Mouse (Mus musculus) neural tube, embryonic 15.5 days (tissue): ENCODE measurements at regions not wholly inside any gene's neighbourhood (a gene's known extent, or its start where the extent isn't known, plus 50 kb on each side); places are given as distances from the start of the nearest gene placed in this dataset.

Experiments
- ATAC-seq: fragments of 200-750 bp; cut with Nextera tagmentation; 2 replicates; pipeline ENCODE4 v1.8.0; 2017; ENCODE audit warnings: mild to moderate bottlenecking, moderate TSS enrichment, moderate library complexity; ENCODE audit not compliant: low FRiP score
- H3K27ac ChIP-seq: fragments of 300-500 bp; sonication (generic); replicated peaks from 2 replicates; pipeline ENCODE4 v1.5.1; 2015; ENCODE audit warnings: mild to moderate bottlenecking, inconsistent platforms
- H3K27me3 ChIP-seq: fragments of 300-500 bp; sonication (generic); replicated peaks from 2 replicates; pipeline ENCODE4 v1.6.1; 2015; ENCODE audit warnings: inconsistent platforms
- H3K36me3 ChIP-seq: fragments of 300-500 bp; sonication (generic); 2 replicates; pipeline ENCODE4 v1.6.1; 2015; ENCODE audit warnings: inconsistent platforms
- H3K4me1 ChIP-seq: fragments of 300-500 bp; sonication (generic); 2 replicates; pipeline ENCODE4 v1.6.1; 2015; ENCODE audit warnings: inconsistent platforms
- H3K4me2 ChIP-seq: fragments of 300-500 bp; sonication (generic); 2 replicates; pipeline ENCODE4 v1.6.1; 2015; ENCODE audit warnings: inconsistent platforms, mild to moderate bottlenecking, moderate library complexity
- H3K4me3 ChIP-seq: fragments of 300-500 bp; sonication (generic); replicated peaks from 2 replicates; pipeline ENCODE4 v1.5.1; 2015; ENCODE audit warnings: mild to moderate bottlenecking, inconsistent platforms
- H3K9ac ChIP-seq: fragments of 300-500 bp; sonication (generic); replicated peaks from 2 replicates; pipeline ENCODE4 v1.6.1; 2015; ENCODE audit warnings: mild to moderate bottlenecking, inconsistent platforms
- H3K9me3 ChIP-seq: fragments of 300-500 bp; sonication (generic); replicated peaks from 2 replicates; pipeline ENCODE4 v1.6.1; 2016; ENCODE audit warnings: inconsistent platforms
- WGBS: fragments of 180-500 bp; shearing (Covaris S2); methylation state at CpG from one replicate; pipeline ENCODE4 v1.1.7; 2015; ENCODE audit warnings: mixed read lengths; 5-methylcytosine and 5-hydroxymethylcytosine counted together

DNA sequence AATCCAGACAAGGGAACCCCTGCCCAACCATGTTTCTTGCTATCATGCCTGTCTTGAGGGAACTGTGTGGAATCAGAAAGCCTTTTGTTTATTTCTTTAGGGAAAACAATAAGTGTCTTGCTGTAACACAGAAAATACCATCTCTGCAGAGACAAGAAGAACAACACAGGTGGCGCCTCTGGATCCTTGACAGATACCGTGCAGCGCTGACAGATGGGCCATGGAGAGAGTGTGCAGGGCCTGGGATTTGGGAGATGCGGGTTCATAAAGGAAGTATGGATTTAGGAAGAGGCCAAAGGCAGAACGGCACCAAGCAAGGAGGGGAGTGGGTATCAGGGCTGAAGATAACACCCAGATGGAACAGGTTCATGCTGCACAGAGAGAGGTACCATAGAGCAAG is 209.3 kb downstream of the Drd1 start:
- H3K4me3 ChIP-seq: no peak overlapping the region
- no peak for ATAC-seq

DNA sequence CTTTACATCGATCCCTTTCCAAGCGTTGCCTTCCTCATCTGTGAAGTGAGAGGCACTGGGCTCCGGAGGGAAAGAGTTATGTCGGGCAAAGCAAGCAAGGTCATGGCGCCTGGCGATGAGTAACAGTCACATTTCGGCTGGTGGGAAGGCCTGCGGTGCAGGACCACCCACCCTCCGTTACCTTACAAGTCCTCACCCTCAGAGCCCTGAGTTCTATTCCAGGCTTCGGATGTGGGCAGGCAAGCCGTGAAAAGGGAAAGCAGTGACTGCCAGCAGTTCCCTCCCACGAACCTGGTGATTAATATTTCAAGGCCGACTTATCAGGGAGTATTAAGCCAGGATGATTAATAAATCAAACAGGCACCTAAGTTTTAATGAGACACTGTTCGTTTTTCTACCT is 209.7 kb downstream of the Drd1 start:
- Histone ChIP-seq H3K4me2 (no peak overlapping the region), H3K36me3 (no peaks in the 10 kb centered on the region), H3K27ac (no peak overlapping the region), H3K4me3 (no peak overlapping the region), H3K9me3 (no peaks in the 10 kb centered on the region), H3K9ac (no peak overlapping the region), H3K27me3 (no peaks in the 10 kb centered on the region), H3K4me1 (no peaks in the 10 kb centered on the region)
- no peak for ATAC-seq
- WGBS: 84% methylated on average over 14 of the region's 14 CpGs

More for the DNA sequence above, 209.3 kb downstream of the Drd1 start:
- 90% methylated on average over 5 of the region's 5 CpGs for WGBS
- no peaks in the 10 kb centered on the region for H3K4me1 ChIP-seq
- H3K27ac ChIP-seq: no peak overlapping the region
- H3K9ac ChIP-seq: no peak overlapping the region
- no peaks in the 10 kb centered on the region for H3K9me3 ChIP-seq
- H3K36me3 ChIP-seq: no peaks in the 10 kb centered on the region
- H3K4me2 ChIP-seq: no peak overlapping the region
- no peaks in the 10 kb centered on the region for H3K27me3 ChIP-seq

DNA sequence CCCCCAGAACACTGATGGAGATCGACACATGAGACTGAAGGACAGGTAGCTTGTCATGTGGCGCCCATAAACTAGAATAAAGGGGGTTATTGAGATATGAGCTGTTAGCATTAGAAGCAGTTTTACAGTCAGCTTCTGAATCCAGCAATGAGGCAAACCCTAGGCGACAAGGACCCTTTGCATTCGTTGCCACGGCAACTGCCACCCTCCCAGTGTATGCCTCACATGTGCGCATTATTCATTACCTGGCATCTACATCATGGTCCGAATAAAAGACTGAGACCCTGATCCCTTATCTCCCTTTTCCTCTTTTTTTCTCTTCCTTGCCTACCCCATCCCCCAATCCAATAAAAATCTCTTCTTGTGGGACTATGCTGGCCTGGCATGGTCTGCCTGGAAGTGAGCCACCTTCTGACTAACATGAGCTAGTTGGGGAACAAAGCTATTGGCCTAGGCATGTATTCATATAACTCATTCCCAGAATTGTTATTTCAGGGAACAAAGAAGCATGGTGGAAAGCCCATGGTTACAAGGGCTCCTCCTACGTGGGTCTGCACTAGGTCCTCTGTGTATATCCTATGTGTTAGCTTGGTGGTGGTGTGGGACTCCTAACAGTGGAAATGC is 229.4 kb downstream of the Drd1 start:
- ATAC-seq: no peak
- Histone ChIP-seq H3K27ac (no peak overlapping the region), H3K4me3 (no peak overlapping the region), H3K27me3 (no peaks in the 10 kb centered on the region), H3K9ac (no peak overlapping the region), H3K4me2 (no peak overlapping the region), H3K4me1 (peaks cover 7% of the 10 kb centered on the region), H3K36me3 (no peaks in the 10 kb centered on the region), H3K9me3 (no peaks in the 10 kb centered on the region)
- WGBS: 53% methylated on average over 8 of the region's 8 CpGs

DNA sequence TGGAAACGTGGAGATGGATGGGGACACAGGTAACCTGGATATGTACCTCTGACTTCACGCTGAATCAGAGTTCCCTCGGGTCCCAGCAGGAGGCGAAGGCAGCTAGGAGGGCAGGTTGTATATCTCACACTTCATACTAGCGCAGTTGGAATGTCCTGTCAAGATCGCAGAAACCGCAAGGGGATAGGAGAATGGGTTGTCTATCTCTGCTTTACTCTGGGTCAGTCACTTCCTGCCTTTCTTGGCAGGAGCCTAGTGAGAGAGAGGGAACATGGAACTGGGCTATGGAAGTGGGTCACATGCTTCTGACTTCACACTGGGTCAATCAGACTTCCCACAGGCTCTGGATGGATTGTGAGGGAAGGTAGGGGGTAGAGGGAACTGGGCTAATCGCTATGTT is 233.4 kb downstream of the Drd1 start:
- ATAC-seq: no peak
- no peak overlapping the region for H3K27ac ChIP-seq
- no peak overlapping the region for H3K4me3 ChIP-seq
- H3K4me1 ChIP-seq: peaks cover 7% of the 10 kb centered on the region
- no peaks in the 10 kb centered on the region for H3K36me3 ChIP-seq
- H3K9ac ChIP-seq: no peak overlapping the region
- 86% methylated on average over 8 of the region's 8 CpGs for WGBS
- H3K27me3 ChIP-seq: no peaks in the 10 kb centered on the region
- no peak overlapping the region for H3K4me2 ChIP-seq
- H3K9me3 ChIP-seq: no peaks in the 10 kb centered on the region

DNA sequence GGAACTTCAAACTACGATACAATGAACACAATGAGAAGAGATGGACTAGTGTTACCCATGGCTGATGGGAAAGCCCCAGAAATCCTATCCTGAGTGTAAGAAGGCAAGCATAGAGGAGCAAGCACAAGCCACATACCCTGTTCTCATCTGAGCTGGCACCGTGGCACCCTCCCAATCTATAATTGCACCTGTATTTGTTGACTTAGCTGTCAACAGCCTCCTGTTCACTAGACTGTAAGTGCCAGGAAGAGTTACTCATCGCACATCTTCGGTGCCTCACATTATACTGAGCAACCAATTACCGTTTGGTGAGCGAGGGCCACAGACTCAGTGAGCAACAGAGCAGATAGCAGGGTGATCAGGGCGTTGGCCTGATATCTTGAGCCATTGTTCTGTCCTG is 239.9 kb downstream of the Drd1 start:
- Histone ChIP-seq H3K27me3 (no peaks in the 10 kb centered on the region), H3K4me1 (no peaks in the 10 kb centered on the region), H3K4me2 (no peak overlapping the region), H3K27ac (no peak overlapping the region), H3K9me3 (no peaks in the 10 kb centered on the region), H3K36me3 (no peaks in the 10 kb centered on the region), H3K9ac (no peak overlapping the region), H3K4me3 (no peak overlapping the region)
- ATAC-seq: no peak
- WGBS: 85% methylated on average over 7 of the region's 7 CpGs

DNA sequence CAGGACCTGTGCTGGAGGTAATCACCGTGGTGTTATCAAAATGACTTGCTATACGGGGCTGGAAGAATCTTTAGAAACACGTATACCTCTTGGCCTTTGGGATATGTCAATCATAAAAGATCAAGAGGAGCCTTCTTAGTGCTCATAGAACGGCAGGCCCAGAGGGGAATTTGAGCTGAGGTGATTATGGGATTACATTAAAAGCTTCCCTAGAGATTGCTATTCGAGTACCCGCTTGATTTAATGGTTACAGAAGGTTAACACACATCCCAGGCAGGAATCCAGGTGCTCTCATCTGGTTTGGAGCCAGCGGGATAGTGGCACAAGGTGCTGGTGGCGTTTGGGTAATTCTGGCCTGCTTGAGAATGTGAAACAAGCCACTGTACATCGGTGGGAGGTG is 241.4 kb downstream of the Drd1 start:
- Histone ChIP-seq H3K9me3 (no peaks in the 10 kb centered on the region), H3K36me3 (no peaks in the 10 kb centered on the region), H3K4me3 (no peak overlapping the region), H3K27me3 (no peaks in the 10 kb centered on the region), H3K27ac (no peak overlapping the region), H3K4me2 (no peak overlapping the region), H3K9ac (no peak overlapping the region), H3K4me1 (no peaks in the 10 kb centered on the region)
- no peak for ATAC-seq
- 73% methylated on average over 9 of the region's 9 CpGs for WGBS

DNA sequence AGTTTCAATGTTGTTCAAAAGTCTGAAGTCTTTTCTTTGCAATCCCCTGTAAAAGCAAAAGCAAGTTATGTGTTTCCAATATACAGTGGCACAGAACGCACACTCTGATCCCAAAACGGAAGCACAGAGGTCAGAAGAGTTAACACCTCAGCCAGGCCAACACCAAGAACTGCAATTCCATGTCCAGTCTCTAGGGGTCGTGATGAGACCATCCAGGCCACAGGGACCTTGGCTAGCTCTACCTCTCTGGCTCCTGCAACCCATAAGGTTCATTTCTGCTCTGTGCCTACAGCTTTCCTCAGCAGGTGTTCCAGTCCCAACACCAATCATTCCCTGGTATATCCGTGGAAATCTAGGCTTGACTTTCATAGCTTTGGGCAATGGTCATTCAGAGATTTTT is 243.6 kb downstream of the Drd1 start:
- Histone ChIP-seq H3K27ac (no peak overlapping the region), H3K9ac (no peak overlapping the region), H3K4me2 (no peak overlapping the region), H3K4me3 (no peak overlapping the region), H3K36me3 (no peaks in the 10 kb centered on the region), H3K4me1 (peaks cover 9% of the 10 kb centered on the region; the same call in 1 of the 2 replicates), H3K27me3 (no peaks in the 10 kb centered on the region), H3K9me3 (no peaks in the 10 kb centered on the region)
- no peak for ATAC-seq
- 41% methylated on average over 4 of the region's 4 CpGs for WGBS

DNA sequence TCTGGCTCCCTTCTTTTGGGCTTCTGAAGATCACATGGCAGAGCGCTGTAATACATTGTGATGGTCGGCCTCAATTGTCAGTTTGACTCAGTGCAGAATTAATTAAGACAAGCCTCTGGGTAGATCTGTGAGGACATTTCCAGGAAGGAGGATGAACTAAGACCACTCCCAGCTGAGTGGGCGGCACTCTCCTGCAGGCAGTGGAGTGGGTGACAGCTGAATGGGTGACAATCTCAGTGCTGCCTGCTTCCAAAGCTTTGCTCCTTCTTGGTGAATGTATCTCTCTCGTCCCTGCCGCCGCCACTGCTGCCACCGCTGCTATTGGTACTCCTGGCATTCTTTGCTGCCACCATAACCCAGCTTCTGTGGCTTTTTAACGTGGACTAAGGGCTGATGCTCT is 244.4 kb downstream of the Drd1 start:
- H3K9me3 ChIP-seq: no peaks in the 10 kb centered on the region
- no peak overlapping the region for H3K27ac ChIP-seq
- H3K4me3 ChIP-seq: no peak overlapping the region
- H3K9ac ChIP-seq: no peak overlapping the region
- no peaks in the 10 kb centered on the region for H3K36me3 ChIP-seq
- no peaks in the 10 kb centered on the region for H3K27me3 ChIP-seq
- 81% methylated on average over 8 of the region's 8 CpGs for WGBS
- peaks cover 9% of the 10 kb centered on the region; the same call in 1 of the 2 replicates for H3K4me1 ChIP-seq
- no peak for ATAC-seq
- no peak overlapping the region for H3K4me2 ChIP-seq

DNA sequence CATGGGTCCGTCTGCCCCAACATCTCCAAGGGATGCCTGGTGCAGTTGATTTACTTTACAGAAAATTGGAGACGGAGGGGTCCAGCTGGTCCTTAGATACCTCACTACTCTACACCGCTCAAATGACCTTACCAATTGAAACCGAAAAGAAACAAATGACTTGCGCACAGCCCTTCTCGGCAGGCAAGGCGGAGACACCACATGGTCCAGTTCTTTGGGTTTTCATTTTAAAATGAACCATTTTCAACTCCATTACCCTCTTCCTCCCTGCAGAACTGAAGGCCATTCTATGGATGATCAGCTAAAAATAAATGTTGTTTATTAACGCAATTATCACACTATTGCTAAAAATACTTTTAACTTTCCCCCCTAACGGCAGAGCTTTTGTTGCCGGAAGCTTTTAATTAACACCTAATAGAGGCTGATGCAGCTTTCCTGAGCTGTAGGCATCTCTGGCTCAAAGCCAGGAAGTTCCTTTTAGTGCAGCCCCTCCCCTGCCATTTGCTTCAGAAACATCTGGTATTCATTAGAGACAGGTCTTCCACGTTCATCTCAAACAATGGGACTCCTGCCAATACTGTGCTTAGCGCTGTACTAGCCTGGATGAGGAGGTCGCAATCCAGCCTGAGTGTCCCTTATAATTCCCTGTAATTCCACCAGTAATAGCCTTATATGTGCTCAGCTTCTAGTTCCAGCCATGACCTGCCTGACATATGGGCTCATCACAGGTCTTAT is 247.5 kb downstream of the Drd1 start:
- H3K36me3 ChIP-seq: no peaks in the 10 kb centered on the region
- no peak overlapping the region for H3K9ac ChIP-seq
- no peak overlapping the region for H3K27ac ChIP-seq
- peaks cover 9% of the 10 kb centered on the region; the same call in 1 of the 2 replicates for H3K4me1 ChIP-seq
- 30% methylated on average over 13 of the region's 13 CpGs for WGBS
- peak; percentile 31; the same call in 1 of the 2 replicates for ATAC-seq
- H3K4me2 ChIP-seq: no peak overlapping the region
- no peaks in the 10 kb centered on the region for H3K27me3 ChIP-seq
- no peak overlapping the region for H3K4me3 ChIP-seq
- H3K9me3 ChIP-seq: no peaks in the 10 kb centered on the region

DNA sequence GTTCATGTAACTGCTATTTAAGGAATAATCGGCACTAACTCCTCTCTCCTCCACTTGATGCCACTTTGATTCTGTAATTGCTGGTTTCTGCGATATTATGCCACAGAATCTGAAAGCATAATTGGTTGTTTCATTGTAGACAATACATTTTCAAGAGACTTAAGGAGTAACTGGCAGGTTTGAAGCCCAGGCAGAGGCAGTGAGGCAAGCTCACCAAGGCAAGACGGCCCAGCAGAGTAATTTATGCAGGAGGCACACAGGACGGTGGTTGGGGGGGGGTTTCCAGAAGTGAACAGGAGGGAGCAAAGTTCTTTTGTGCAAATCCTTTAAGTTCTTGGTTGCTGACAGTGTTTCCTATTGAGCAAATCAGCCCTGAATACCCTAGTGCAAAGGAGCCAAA is 249.6 kb downstream of the Drd1 start:
- no peak overlapping the region for H3K9ac ChIP-seq
- H3K27ac ChIP-seq: no peak overlapping the region
- H3K9me3 ChIP-seq: no peaks in the 10 kb centered on the region
- H3K4me2 ChIP-seq: no peak overlapping the region
- no peaks in the 10 kb centered on the region for H3K27me3 ChIP-seq
- H3K4me3 ChIP-seq: no peak overlapping the region
- peaks cover 9% of the 10 kb centered on the region; the same call in 1 of the 2 replicates for H3K4me1 ChIP-seq
- ATAC-seq: no peak
- WGBS: 60% methylated on average over 4 of the region's 4 CpGs
- no peaks in the 10 kb centered on the region for H3K36me3 ChIP-seq

DNA sequence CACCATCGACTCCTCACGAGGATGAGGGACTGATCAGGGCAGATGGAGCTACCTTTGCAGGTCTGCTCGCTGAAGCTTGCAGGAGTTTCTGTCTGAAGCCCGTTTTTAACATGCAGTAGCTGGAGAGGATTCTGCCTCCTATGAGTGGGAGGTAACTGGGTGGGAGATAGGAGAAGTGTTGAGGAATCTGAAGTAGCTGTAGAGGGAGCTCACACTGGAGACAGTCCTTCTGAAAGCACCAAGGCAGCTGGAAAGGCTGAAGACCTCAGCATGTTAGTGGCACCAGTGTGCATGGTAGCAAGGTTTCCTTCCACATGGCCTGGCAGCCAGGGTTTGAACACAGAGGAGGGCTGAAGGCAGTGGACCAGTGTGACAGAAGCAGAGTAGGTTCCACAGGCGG is 254.5 kb downstream of the Drd1 start:
- no peak overlapping the region for H3K9ac ChIP-seq
- H3K4me1 ChIP-seq: no peaks in the 10 kb centered on the region
- H3K4me2 ChIP-seq: no peak overlapping the region
- no peak overlapping the region for H3K4me3 ChIP-seq
- H3K27ac ChIP-seq: no peak overlapping the region
- 91% methylated on average over 5 of the region's 5 CpGs for WGBS
- H3K36me3 ChIP-seq: no peaks in the 10 kb centered on the region
- H3K27me3 ChIP-seq: no peaks in the 10 kb centered on the region
- no peak for ATAC-seq
- no peaks in the 10 kb centered on the region for H3K9me3 ChIP-seq

DNA sequence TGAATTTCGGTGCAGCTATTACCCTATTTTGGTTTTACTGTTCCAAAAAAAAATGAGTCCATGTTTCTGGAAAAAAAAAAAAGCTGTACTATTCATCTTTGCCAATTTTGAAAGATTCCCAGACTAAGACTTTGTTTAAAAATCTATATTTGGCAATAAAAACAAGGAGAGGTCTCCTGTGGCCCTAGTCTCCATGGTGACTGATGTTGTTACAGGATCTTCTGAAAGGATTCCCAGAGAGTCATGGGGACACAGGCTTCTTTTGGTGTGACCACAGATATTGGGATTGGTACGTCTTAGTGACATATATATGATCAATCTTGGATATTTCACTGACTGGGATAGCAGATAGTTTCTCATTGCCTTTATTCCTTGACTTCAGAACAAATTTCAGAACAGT is 266.7 kb downstream of the Drd1 start:
- ATAC-seq: no peak
- Histone ChIP-seq H3K9me3 (no peaks in the 10 kb centered on the region), H3K36me3 (no peaks in the 10 kb centered on the region), H3K4me3 (no peak overlapping the region), H3K27ac (no peak overlapping the region), H3K4me2 (no peak overlapping the region), H3K27me3 (no peaks in the 10 kb centered on the region), H3K4me1 (no peaks in the 10 kb centered on the region), H3K9ac (no peak overlapping the region)
- WGBS: 81% methylated on average over 2 of the region's 2 CpGs
